Mouse (Mus musculus) heart, postnatal 4 days (tissue): ENCODE data around the gene Rnf213. TPM values are rescaled to one million over a fixed set of nuclear protein-coding genes. Genes with fewer than 3 reads are reported as not detected.

Experiments
- DNase-seq: peaks from one replicate; pipeline ENCODE4 v3.0.0; 2021
- total RNA-seq, 2 experiments: library from RNA; stranded (reverse); gene quantifications; 2 replicates each; pipeline ENCODE4 v1.2.3; 2021

Gene Rnf213
- total RNA-seq, 2 experiments from 2014 or later = 17.2 to 19.7 TPM

GRCm38 (mm10) chr11:119390271-119391231 lies 2.3 kb upstream of the Rnf213 start:
- DNase-seq = peak; percentile 76

- no peak for DNase-seq
Observed at GRCm38 (mm10) chr11:119391386-119392000, 1.4 kb upstream of the Rnf213 start.

DNA sequence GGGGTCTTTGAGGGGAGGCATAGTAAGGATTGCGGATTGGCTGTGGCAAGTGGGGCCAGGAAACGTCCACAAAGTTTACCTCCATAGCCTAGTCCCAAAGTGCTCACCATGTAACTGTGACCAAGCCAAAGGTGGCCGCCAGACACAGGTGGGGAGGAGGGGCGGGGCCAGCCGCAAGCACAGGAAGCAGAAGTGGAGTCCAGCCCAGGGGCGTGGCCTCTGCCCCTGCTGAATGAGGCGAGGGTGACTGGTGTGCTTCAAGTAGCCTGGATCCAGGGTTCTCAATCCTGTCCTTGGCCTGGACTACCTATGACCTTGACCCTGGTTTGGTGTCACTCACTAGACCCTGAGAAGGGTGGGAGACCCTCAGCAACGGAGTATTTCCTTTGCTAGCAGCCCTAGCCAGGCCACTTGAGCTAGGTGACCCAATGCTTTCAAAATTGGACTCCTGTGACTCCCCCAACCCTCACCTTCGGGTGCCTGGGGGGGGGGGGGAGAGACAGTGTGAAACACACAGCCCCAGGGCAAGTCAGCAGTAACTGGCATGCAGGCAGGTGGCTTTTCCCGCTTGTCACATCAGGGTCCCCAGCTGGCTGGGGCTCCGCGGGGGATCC lies 792 bp upstream of the Rnf213 start:
- peak; percentile 68 for DNase-seq

DNA sequence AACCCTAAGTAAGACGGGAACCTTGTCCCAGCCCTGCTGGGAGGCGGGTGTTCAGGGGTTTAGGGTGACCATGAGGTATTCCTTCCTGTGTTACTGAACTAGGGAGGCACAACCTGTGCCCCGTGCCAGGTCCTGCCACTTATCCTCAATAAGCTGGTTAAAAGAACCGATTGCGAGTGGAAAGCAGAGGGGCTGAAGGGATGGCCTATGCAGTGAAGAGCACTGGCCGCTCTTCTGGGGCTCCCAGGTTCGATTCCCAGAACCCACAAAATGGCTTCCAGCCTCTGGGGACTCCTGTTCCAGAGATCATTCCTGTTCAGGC lies 544 bp downstream of the Rnf213 start:
- no peak for DNase-seq

GRCm38 (mm10) chr11:119394210-119394609 lies 1.3 kb downstream of the Rnf213 start:
- no peak for DNase-seq

DNA sequence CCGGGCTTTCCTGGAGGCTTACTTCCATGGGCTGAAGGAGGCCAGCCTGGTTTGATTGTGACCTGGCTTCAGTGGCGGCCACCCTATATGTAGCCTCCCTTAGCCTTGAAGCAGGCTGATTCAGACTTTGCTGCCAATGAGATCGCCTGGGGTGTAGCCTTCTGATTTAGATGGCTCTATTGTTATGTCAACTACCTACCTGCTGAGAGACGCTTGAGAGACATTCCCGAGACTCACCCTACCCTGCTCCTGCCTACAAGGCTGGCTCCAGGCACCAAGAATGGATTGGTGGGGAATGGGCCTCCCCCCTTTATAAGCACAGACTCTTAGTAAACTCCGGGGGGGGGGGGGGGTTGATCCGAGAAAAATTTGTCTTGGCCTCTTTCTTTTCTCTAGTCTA lies 2.5 kb downstream of the Rnf213 start:
- no peak for DNase-seq

GRCm38 (mm10) chr11:119395931-119396330 lies 3.0 kb downstream of the Rnf213 start:
- no peak for DNase-seq

- DNase-seq = no peak
Observed at GRCm38 (mm10) chr11:119396461-119396860, 3.6 kb downstream of the Rnf213 start.

GRCm38 (mm10) chr11:119402501-119403160 lies 9.7 kb downstream of the Rnf213 start:
- no peak for DNase-seq

- DNase-seq = peak; percentile 41
Observed at GRCm38 (mm10) chr11:119404627-119405026, 11.7 kb downstream of the Rnf213 start.

- no peak for DNase-seq
Observed at GRCm38 (mm10) chr11:119407381-119407780, 14.5 kb downstream of the Rnf213 start.

GRCm38 (mm10) chr11:119407977-119408376 lies 15.1 kb downstream of the Rnf213 start:
- DNase-seq = no peak

GRCm38 (mm10) chr11:119419327-119420118 lies 26.6 kb downstream of the Rnf213 start:
- no peak for DNase-seq

GRCm38 (mm10) chr11:119420426-119420825 lies 27.5 kb downstream of the Rnf213 start:
- DNase-seq = no peak

DNA sequence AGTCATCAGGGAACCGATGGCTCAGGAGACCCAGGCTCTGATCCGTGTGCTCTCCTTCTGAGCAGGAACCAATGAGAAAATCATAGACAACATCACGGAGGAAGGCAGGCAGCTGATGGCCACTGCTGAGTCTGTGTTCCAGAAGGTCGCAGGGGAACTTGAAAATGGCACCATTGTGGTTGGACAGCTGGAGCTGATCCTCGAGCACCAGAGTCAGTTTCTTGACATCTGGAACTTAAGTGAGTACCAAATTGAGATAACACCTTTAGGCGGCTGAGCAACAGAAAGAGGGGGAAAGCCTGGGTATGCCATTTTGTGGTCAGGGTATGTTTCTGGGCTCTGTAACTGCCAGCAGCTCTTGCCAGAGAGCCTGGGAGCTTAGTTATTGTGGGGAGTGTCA lies 34.5 kb downstream of the Rnf213 start:
- DNase-seq = no peak

- DNase-seq = no peak
Observed at GRCm38 (mm10) chr11:119427986-119428385, 35.1 kb downstream of the Rnf213 start.

GRCm38 (mm10) chr11:119428649-119429136 lies 35.8 kb downstream of the Rnf213 start:
- peak; percentile 59 for DNase-seq

DNA sequence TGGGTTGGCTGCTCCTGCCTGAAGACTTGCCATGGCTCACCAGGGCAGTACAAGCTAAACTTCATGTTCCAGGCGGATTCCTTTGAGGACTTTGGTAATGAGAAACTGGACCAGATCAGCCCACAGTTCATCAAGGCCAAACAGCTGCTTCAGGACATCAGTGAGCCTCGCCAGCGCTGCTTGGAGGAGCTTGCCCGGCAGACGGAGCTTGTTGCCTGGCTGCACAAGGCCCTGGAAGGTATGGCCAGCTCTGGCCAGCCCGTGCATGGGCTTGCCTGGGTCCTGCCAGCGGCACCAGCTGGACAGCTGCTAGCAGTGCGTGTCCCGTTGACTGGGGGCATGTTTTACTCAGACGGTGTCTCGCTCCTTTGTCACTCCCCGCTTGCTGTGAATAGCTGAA lies 38.6 kb downstream of the Rnf213 start:
- DNase-seq = no peak

GRCm38 (mm10) chr11:119432706-119433105 lies 39.8 kb downstream of the Rnf213 start:
- DNase-seq = no peak

DNA sequence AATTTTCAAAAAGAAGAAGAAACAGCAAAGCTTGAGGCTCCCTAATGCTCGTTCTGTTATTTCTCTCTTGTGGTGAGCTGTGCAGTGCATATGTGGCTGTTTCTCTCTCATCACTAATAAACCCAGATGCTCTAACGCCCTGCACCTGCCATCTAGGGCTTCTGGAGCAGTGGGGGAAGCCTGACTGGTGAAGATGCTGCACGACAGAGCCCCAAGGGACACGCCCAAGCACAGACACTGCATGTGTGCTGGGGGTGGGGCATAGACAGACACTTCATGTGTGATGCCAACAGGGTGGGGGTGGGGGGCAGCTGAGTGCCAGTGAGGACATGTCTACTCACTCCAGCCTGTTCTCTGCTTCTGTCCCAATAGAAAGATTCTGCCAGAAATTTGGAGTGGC lies 41.4 kb downstream of the Rnf213 start:
- no peak for DNase-seq
